Mouse (Mus musculus): Measurements from ENCODE around the gene Golt1b. TPM values are rescaled to one million over a fixed set of nuclear protein-coding genes. Genes with fewer than 3 reads are reported as not detected.

Golt1b gene
- 107 and 113 TPM in 2 replicates for polyA plus RNA-seq (2014; fragmentation: Nextera tagmentation; extraction: Ambion mirVana)

DNA sequence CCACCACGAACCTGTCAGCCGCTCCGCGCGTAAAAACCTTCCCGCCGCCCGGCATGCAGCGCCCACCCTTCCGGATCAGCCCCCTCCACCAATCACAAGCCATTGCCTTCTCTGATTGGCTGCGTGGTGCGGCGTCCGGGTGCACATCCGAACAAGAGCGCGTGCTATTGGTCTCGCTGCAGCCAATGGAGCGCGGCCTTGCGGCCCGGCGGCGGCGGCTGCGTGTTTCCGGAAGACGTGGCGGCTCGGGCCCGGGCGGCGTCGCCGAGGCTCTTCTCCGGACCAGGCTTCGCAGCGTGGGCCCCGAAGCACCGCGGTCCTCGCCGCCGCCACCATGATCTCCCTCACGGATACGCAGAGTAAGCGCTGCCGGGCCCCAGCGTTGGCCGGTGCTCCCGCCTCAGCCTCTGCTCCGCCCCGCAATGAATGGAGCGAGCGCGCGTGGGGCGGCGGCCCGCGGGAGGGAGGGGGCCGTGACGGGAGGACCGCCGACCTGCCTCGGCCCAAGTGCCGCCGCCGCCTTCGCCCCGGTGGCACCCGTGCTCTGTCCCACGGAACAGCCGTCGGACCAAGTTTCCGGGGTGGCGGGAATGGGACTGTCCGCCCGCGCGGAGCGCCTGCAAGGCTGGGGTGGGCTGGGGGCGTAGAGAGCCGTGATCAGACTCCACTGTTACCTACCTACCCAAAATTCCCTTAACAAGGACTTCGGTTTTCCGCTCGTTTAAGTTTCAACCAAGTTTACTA is at the start of gene Golt1b, which contains the start of gene Recql:
Gene Golt1b (plus strand): TSS at position 211 of the 744 bp plus-strand sequence.
Gene Recql (minus strand): TSS at position 77 of the 744 bp plus-strand sequence.
- TF ChIP-seq CTCF (IDR thresholded peaks at IDR 0.05; ENCODE audit: low read depth) = no peak
- H3K36me3 ChIP-seq (ENCODE audit: insufficient read depth) = no peaks in the 10 kb centered on the region
- WGBS = under 1% methylated on average over 82 of the region's 87 CpGs
- peak; percentile 100 for ATAC-seq (ENCODE audit: insufficient read depth)
- H3K4me3 ChIP-seq (ENCODE audit: low read depth, low read length) = peak within 1 kb of the TSS; percentile 99
- H3K27me3 ChIP-seq (ENCODE audit: insufficient read depth, low read length) = no peaks in the 10 kb centered on the region
- peak within 1 kb of the TSS; percentile 63 for H3K4me2 ChIP-seq
- H3K9ac ChIP-seq = peak within 1 kb of the TSS; percentile 95
- H3K27ac ChIP-seq (ENCODE audit: low read depth) = 0 out of 2 replicates have a peak within 1 kb of the TSS, but pooled peaks have one; percentile 40
- H3K4me1 ChIP-seq (ENCODE audit: insufficient read depth) = no peaks in the 10 kb centered on the region
- no peaks in the 10 kb centered on the region for H3K9me3 ChIP-seq (ENCODE audit: low read depth, low read length)
- DNase-seq = peak; percentile 98

- H3K4me2 ChIP-seq = no peak overlapping the region
- DNase-seq = no peak
- no peaks in the 10 kb centered on the region for H3K27me3 ChIP-seq (ENCODE audit: insufficient read depth, low read length)
- no peak overlapping the region for H3K9ac ChIP-seq
- H3K27ac ChIP-seq (ENCODE audit: low read depth) = no peak overlapping the region
- no peak for ATAC-seq (ENCODE audit: insufficient read depth)
- no peak for TF ChIP-seq CTCF (IDR thresholded peaks at IDR 0.05; ENCODE audit: low read depth)
- 67% methylated on average over 2 of the region's 2 CpGs for WGBS
- H3K4me3 ChIP-seq (ENCODE audit: low read depth, low read length) = no peak overlapping the region
- H3K36me3 ChIP-seq (ENCODE audit: insufficient read depth) = no peaks in the 10 kb centered on the region
- no peaks in the 10 kb centered on the region for H3K9me3 ChIP-seq (ENCODE audit: low read depth, low read length)
- H3K4me1 ChIP-seq (ENCODE audit: insufficient read depth) = no peaks in the 10 kb centered on the region
Measured at GRCm38 (mm10) chr6:142338961-142339360, 48.1 kb upstream of the Golt1b start.

DNA sequence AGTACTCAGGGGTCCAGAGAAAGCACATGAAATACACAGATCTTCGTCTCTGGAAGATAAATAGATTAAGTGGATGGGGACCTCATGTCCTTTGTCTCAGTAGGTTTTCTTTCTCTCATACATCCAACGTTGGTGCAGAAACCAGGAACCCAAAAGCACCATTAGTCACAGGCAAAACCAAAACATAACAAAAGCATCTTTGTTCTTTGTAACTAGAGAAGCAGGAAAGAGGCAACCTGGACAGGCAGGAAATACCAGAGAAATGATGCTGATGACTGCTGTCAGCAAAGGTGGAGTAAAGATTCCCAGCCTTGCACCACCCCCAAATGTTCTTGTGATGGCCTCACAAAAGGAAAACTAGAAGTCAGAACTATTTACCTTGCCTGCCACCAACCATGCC is 47.4 kb upstream of the Golt1b start:
- WGBS = 24% methylated on average over 2 of the region's 2 CpGs
- ATAC-seq (ENCODE audit: insufficient read depth) (no peak), DNase-seq (no peak)

DNA sequence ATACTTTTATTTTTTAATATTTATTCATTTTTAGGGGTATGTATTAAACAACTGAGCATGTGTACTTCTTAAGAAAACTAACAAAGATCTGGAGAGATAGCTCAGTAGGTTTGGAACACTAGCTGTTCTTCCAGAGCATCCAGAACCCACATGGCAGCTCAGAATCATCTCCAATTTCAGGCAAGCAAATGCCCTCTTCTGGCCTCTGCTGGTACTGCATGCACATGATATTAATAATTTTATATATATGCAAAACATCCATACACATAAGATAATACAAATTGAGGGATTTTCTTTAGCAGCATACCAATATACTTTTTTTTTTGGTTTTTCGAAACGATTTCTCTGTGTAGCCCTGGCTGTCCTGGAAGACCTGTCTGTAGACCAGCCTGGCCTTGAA is 43.5 kb upstream of the Golt1b start:
- peak; percentile 81 for DNase-seq

More for the DNA sequence above, 47.4 kb upstream of the Golt1b start:
- Histone ChIP-seq H3K9me3 (ENCODE audit: low read depth, low read length) (no peaks in the 10 kb centered on the region), H3K9ac (no peak overlapping the region), H3K4me3 (ENCODE audit: low read depth, low read length) (no peak overlapping the region), H3K27ac (ENCODE audit: low read depth) (no peak overlapping the region), H3K27me3 (ENCODE audit: insufficient read depth, low read length) (no peaks in the 10 kb centered on the region), H3K36me3 (ENCODE audit: insufficient read depth) (no peaks in the 10 kb centered on the region), H3K4me1 (ENCODE audit: insufficient read depth) (no peaks in the 10 kb centered on the region), H3K4me2 (no peak overlapping the region)
- TF ChIP-seq CTCF (IDR thresholded peaks at IDR 0.05; ENCODE audit: low read depth) = no peak

GRCm38 (mm10) chr6:142345440-142346038 is 41.5 kb upstream of the Golt1b start, which contains the start of gene Pyroxd1:
Gene Pyroxd1, plus strand, starts transcription at chr6:142345654.
- Histone ChIP-seq H3K4me2 (peak within 1 kb of the TSS; percentile 63), H3K9me3 (ENCODE audit: low read depth, low read length) (no peaks in the 10 kb centered on the region), H3K9ac (peak within 1 kb of the TSS; percentile 58), H3K27ac (ENCODE audit: low read depth) (peak within 1 kb of the TSS; percentile 73), H3K4me3 (ENCODE audit: low read depth, low read length) (peak within 1 kb of the TSS; percentile 70), H3K36me3 (ENCODE audit: insufficient read depth) (peaks cover 10% of the 10 kb centered on the region; the same call in 1 of the 2 replicates), H3K4me1 (ENCODE audit: insufficient read depth) (0 out of 2 replicates have a peak, but pooled peaks cover 3% of the 10 kb centered on the region), H3K27me3 (ENCODE audit: insufficient read depth, low read length) (no peaks in the 10 kb centered on the region)
- DNase-seq (peak; percentile 97), ATAC-seq (ENCODE audit: insufficient read depth) (peak; percentile 96)
- under 1% methylated on average over 45 of the region's 48 CpGs for WGBS
- TF ChIP-seq CTCF (IDR thresholded peaks at IDR 0.05; ENCODE audit: low read depth) = no peak

More for the DNA sequence above, 43.5 kb upstream of the Golt1b start:
- 62% methylated on average over 2 of the region's 2 CpGs for WGBS
- peak; percentile 70 for TF ChIP-seq CTCF (IDR thresholded peaks at IDR 0.05; ENCODE audit: low read depth)
- Histone ChIP-seq H3K36me3 (ENCODE audit: insufficient read depth) (no peaks in the 10 kb centered on the region), H3K27ac (ENCODE audit: low read depth) (no peak overlapping the region), H3K9me3 (ENCODE audit: low read depth, low read length) (no peaks in the 10 kb centered on the region), H3K4me1 (ENCODE audit: insufficient read depth) (0 out of 2 replicates have a peak, but pooled peaks cover 3% of the 10 kb centered on the region), H3K9ac (no peak overlapping the region), H3K27me3 (ENCODE audit: insufficient read depth, low read length) (no peaks in the 10 kb centered on the region), H3K4me3 (ENCODE audit: low read depth, low read length) (no peak overlapping the region), H3K4me2 (no peak overlapping the region)
- ATAC-seq (ENCODE audit: insufficient read depth) = no peak

GRCm38 (mm10) chr6:142346181-142347110 is 40.6 kb upstream of the Golt1b start:
- no peaks in the 10 kb centered on the region for H3K9me3 ChIP-seq (ENCODE audit: low read depth, low read length)
- 0 out of 2 replicates have a peak, but pooled peaks cover 3% of the 10 kb centered on the region for H3K4me1 ChIP-seq (ENCODE audit: insufficient read depth)
- H3K9ac ChIP-seq = peak overlapping the region; percentile 58
- no peak overlapping the region for H3K27ac ChIP-seq (ENCODE audit: low read depth)
- WGBS = 39% methylated on average over 12 of the region's 12 CpGs
- H3K36me3 ChIP-seq (ENCODE audit: insufficient read depth) = peaks cover 18% of the 10 kb centered on the region; the same call in 1 of the 2 replicates
- no peak for TF ChIP-seq CTCF (IDR thresholded peaks at IDR 0.05; ENCODE audit: low read depth)
- peak overlapping the region; percentile 63 for H3K4me2 ChIP-seq
- DNase-seq = no peak
- no peaks in the 10 kb centered on the region for H3K27me3 ChIP-seq (ENCODE audit: insufficient read depth, low read length)
- H3K4me3 ChIP-seq (ENCODE audit: low read depth, low read length) = peak overlapping the region; percentile 70
- ATAC-seq (ENCODE audit: insufficient read depth) = no peak
